Mouse (Mus musculus) c-Kit-negative CD71-positive TER-119-positive erythroid progenitor cells, embryonic 14.5 days (primary cell): ENCODE data around the gene A730009L09Rik.

Experiments used
- DNase-seq: peaks from one replicate; pipeline ENCODE4 v3.0.0-alpha.2; 2013; ENCODE audit warnings: low read depth, low spot score

The A730009L09Rik gene

GRCm38 (mm10) chr16:84559569-84560278, 44.8 kb downstream of the A730009L09Rik start:
- no peak for DNase-seq

GRCm38 (mm10) chr16:84560279-84560602, 45.3 kb downstream of the A730009L09Rik start:
- DNase-seq, result no peak
